In genomic region chr1:137560389-137561268, GRCm38 (mm10) we compare ENCODE assay signal across 12 mouse cellular contexts.
DNase-seq lines count a peak whose midpoint lies in the region; ATAC-seq and TF ChIP-seq lines count a peak whose summit lies in the region.
"Had no signal": no experiment of that assay in that cellular context is flagged by ENCODE, and none has a peak within 500 bp of the region (broad histone marks: within the 10 kb centered on the region; RNA-seq: fewer than 3 reads in every experiment).

No protein-coding gene starts in this region.

- DNase-seq in kidney, postnatal 14 days: no peak
- DNase-seq in stomach, postnatal 0 days (ENCODE audit: low spot score): no peak
- DNase-seq in limb, embryonic 14.5 days (ENCODE audit: low spot score): peak; percentile 6
- no peak for DNase-seq in cerebellum, postnatal 14 days
- DNase-seq in testis, postnatal 14 days (ENCODE audit: low spot score): no peak
- DNase-seq: cerebellum, postnatal 10 days; kidney, postnatal 25 days; layer of hippocampus, postnatal 36 days had no signal

- H3K4me3 ChIP-seq in kidney, embryonic 14.5 days (ENCODE audit: low read length): no peak overlapping the region
- no peak overlapping the region for H3K4me3 ChIP-seq in stomach, embryonic 16.5 days (replicated peaks; ENCODE audit: low read length)
- H3K4me3 ChIP-seq in stomach, postnatal 0 days (ENCODE audit: low read depth, low read length): no peak overlapping the region
- no peak overlapping the region for H3K4me3 ChIP-seq in limb, embryonic 14.5 days (replicated peaks; ENCODE audit: low read length)
- H3K4me3 ChIP-seq: erythroblast, embryonic 14.5 days; hindbrain, embryonic 13.5 days had no signal

- H3K9ac ChIP-seq in kidney, embryonic 14.5 days (ENCODE audit: low read depth, low read length): no peak overlapping the region
- H3K9ac ChIP-seq in stomach, embryonic 16.5 days (ENCODE audit: low read length): no peak overlapping the region
- H3K9ac ChIP-seq in stomach, postnatal 0 days (ENCODE audit: low read length): no peak overlapping the region
- H3K9ac ChIP-seq in limb, embryonic 14.5 days (ENCODE audit: low read depth, low read length, severe bottlenecking): no peak overlapping the region
- H3K9ac ChIP-seq: hindbrain, embryonic 13.5 days had no signal

- no peaks in the 10 kb centered on the region for H3K36me3 ChIP-seq in kidney, embryonic 14.5 days (ENCODE audit: control insufficient read depth, insufficient read depth, low read length)
- no peaks in the 10 kb centered on the region for H3K36me3 ChIP-seq in stomach, embryonic 16.5 days (ENCODE audit: control insufficient read depth, insufficient read depth, low read length)
- H3K36me3 ChIP-seq in stomach, postnatal 0 days (ENCODE audit: control insufficient read depth, insufficient read depth, low read length): no peaks in the 10 kb centered on the region
- no peaks in the 10 kb centered on the region for H3K36me3 ChIP-seq in limb, embryonic 14.5 days (ENCODE audit: control insufficient read depth, insufficient read depth, low read length)
- H3K36me3 ChIP-seq: hindbrain, embryonic 13.5 days had no signal

- H3K4me1 ChIP-seq in kidney, embryonic 14.5 days (ENCODE audit: control insufficient read depth, insufficient read depth, low read length): peaks cover 4% of the 10 kb centered on the region
- no peaks in the 10 kb centered on the region for H3K4me1 ChIP-seq in stomach, embryonic 16.5 days (ENCODE audit: control insufficient read depth, insufficient read depth, low read length)
- no peaks in the 10 kb centered on the region for H3K4me1 ChIP-seq in stomach, postnatal 0 days (replicated peaks; ENCODE audit: control insufficient read depth, insufficient read depth)
- peaks cover 10% of the 10 kb centered on the region for H3K4me1 ChIP-seq in limb, embryonic 14.5 days (ENCODE audit: control insufficient read depth, insufficient read depth, low read length)
- H3K4me1 ChIP-seq: hindbrain, embryonic 13.5 days had no signal

- WGBS in kidney, embryonic 14.5 days: 35% methylated on average over 11 of the region's 11 CpGs
- whole genome bisulfite sequencing in stomach, embryonic 16.5 days: 46% methylated on average over 11 of the region's 11 CpGs
- 49% methylated on average over 11 of the region's 11 CpGs for WGBS in stomach, postnatal 0 days
- 39% methylated on average over 11 of the region's 11 CpGs for WGBS in limb, embryonic 14.5 days

- peak; percentile 68; the same call in 1 of the 2 replicates for ATAC-seq in kidney, embryonic 14.5 days (ENCODE audit: low FRiP score, low TSS enrichment)
- ATAC-seq in stomach, embryonic 16.5 days (ENCODE audit: insufficient read depth, low FRiP score): no peak
- no peak for ATAC-seq in stomach, postnatal 0 days (ENCODE audit: low FRiP score, low TSS enrichment)
- no peak; the same call in 1 of the 2 replicates for ATAC-seq in limb, embryonic 14.5 days (ENCODE audit: low FRiP score, low read depth)

- peak overlapping the region; percentile 62; the same call in 1 of the 2 replicates for H3K27ac ChIP-seq in kidney, embryonic 14.5 days (ENCODE audit: low read depth, low read length)
- H3K27ac ChIP-seq in stomach, embryonic 16.5 days (ENCODE audit: low read length): peak overlapping the region; percentile 52
- H3K27ac ChIP-seq in stomach, postnatal 0 days (replicated peaks): no peak overlapping the region
- no peak overlapping the region for H3K27ac ChIP-seq in limb, embryonic 14.5 days (replicated peaks; ENCODE audit: low read depth, low read length)
- H3K27ac ChIP-seq: hindbrain, embryonic 13.5 days had no signal

- no peak for TF ChIP-seq EP300 in stomach, postnatal 0 days (optimal IDR thresholded peaks at IDR 0.05)

- no peaks in the 10 kb centered on the region for H3K9me3 ChIP-seq in kidney, embryonic 14.5 days (ENCODE audit: control insufficient read depth, low read length)
- no peaks in the 10 kb centered on the region for H3K9me3 ChIP-seq in stomach, embryonic 16.5 days (replicated peaks; ENCODE audit: control insufficient read depth, low read length)
- H3K9me3 ChIP-seq in stomach, postnatal 0 days (ENCODE audit: control insufficient read depth, low read length): no peaks in the 10 kb centered on the region
- H3K9me3 ChIP-seq in limb, embryonic 14.5 days (ENCODE audit: control insufficient read depth, low read length): no peaks in the 10 kb centered on the region
- H3K9me3 ChIP-seq: hindbrain, embryonic 13.5 days had no signal

- no peak for TF ChIP-seq CTCF in stomach, postnatal 0 days (IDR thresholded peaks at IDR 0.05; ENCODE audit: low read depth)

- no peak for TF ChIP-seq POLR2A in limb, embryonic 14.5 days (IDR thresholded peaks at IDR 0.05; ENCODE audit: borderline replicate concordance, extremely low read depth, insufficient read depth, insufficient read length)

- H3K27me3 ChIP-seq in kidney, embryonic 14.5 days (ENCODE audit: control insufficient read depth, insufficient read depth, low read length): no peaks in the 10 kb centered on the region
- H3K27me3 ChIP-seq in stomach, embryonic 16.5 days (ENCODE audit: control insufficient read depth, insufficient read depth, low read length): no peaks in the 10 kb centered on the region
- no peaks in the 10 kb centered on the region for H3K27me3 ChIP-seq in stomach, postnatal 0 days (ENCODE audit: control insufficient read depth, insufficient read depth, low read length)
- H3K27me3 ChIP-seq in limb, embryonic 14.5 days (ENCODE audit: control insufficient read depth, insufficient read depth, low read length): no peaks in the 10 kb centered on the region
- H3K27me3 ChIP-seq: hindbrain, embryonic 13.5 days had no signal

- H3K4me2 ChIP-seq in kidney, embryonic 14.5 days (replicated peaks; ENCODE audit: low read depth, low read length): no peak overlapping the region
- no peak overlapping the region for H3K4me2 ChIP-seq in stomach, embryonic 16.5 days (ENCODE audit: low read depth, low read length)
- H3K4me2 ChIP-seq in stomach, postnatal 0 days (replicated peaks; ENCODE audit: low read depth): no peak overlapping the region
- H3K4me2 ChIP-seq in limb, embryonic 14.5 days (replicated peaks; ENCODE audit: low read depth, low read length, severe bottlenecking): no peak overlapping the region
- H3K4me2 ChIP-seq: hindbrain, embryonic 13.5 days had no signal

Comparison
In these comparisons a context has a peak if more than half of its experiments do, and no peak if none do; other contexts are left out.
1. H3K27ac ChIP-seq: peak in kidney, embryonic 14.5 days (single experiment) and stomach, embryonic 16.5 days (single experiment); none in stomach, postnatal 0 days (single experiment) and limb, embryonic 14.5 days (single experiment).